Mouse (Mus musculus) olfactory bulb, adult 2 months (tissue): ENCODE data around the gene Psma6. TPM values are rescaled to one million over a fixed set of nuclear protein-coding genes. Genes with fewer than 3 reads are reported as not detected.

Experiments
- H3K27ac ChIP-seq: fragments of 200-500 bp; 2 replicates; pipeline ENCODE4 v1.5.1; 2012; ENCODE audit warnings: low read depth, low read length; ENCODE audit not compliant: insufficient read depth
- H3K4me1 ChIP-seq: fragments of 200-500 bp; 2 replicates; pipeline ENCODE4 v1.6.1; 2012; ENCODE audit warnings: low read length; ENCODE audit not compliant: control insufficient read depth, insufficient read depth
- H3K4me3 ChIP-seq: fragments of 200-500 bp; 2 replicates; pipeline ENCODE4 v1.5.1; 2012; ENCODE audit warnings: mild to moderate bottlenecking, low read depth, low read length, moderate library complexity; ENCODE audit not compliant: insufficient read depth
- CTCF ChIP-seq: fragments of 200-500 bp; IDR thresholded peaks from 2 replicates; pipeline ENCODE4 v1.5.1; 2012; ENCODE audit warnings: low read depth, mild to moderate bottlenecking, low read length, moderate library complexity; ENCODE audit not compliant: insufficient read depth
- POLR2A ChIP-seq: fragments of 200-500 bp; IDR thresholded peaks from 2 replicates; pipeline ENCODE4 v1.6.1; 2012; ENCODE audit warnings: mild to moderate bottlenecking, low read depth, low read length, moderate library complexity; ENCODE audit not compliant: insufficient read depth
- WGBS: fragments of 180-500 bp; shearing (Covaris S2); methylation state at CpG from one replicate; pipeline ENCODE4 v1.1.7; 2018; 5-methylcytosine and 5-hydroxymethylcytosine counted together
- polyA plus RNA-seq: library from polyadenylated mRNA; stranded (reverse); fragments of >200 nt; gene quantifications from 2 replicates; pipeline ENCODE4 v1.2.4, GENCODE M21; 2012; ENCODE audit warnings: low replicate concordance; ENCODE audit not compliant: missing spikeins, insufficient read depth, insufficient read length

Psma6 gene
- polyA plus RNA-seq, 1 experiment: not detected

- Histone ChIP-seq H3K4me3 (no peak overlapping the region), H3K4me1 (no peaks in the 10 kb centered on the region), H3K27ac (no peak overlapping the region)
- WGBS: 71% methylated on average over 3 of the region's 3 CpGs
- no peak for TF ChIP-seq POLR2A
- TF ChIP-seq CTCF: no peak
Measured at GRCm38 (mm10) chr12:55372424-55373055, 11.5 kb upstream of the Psma6 start.

DNA sequence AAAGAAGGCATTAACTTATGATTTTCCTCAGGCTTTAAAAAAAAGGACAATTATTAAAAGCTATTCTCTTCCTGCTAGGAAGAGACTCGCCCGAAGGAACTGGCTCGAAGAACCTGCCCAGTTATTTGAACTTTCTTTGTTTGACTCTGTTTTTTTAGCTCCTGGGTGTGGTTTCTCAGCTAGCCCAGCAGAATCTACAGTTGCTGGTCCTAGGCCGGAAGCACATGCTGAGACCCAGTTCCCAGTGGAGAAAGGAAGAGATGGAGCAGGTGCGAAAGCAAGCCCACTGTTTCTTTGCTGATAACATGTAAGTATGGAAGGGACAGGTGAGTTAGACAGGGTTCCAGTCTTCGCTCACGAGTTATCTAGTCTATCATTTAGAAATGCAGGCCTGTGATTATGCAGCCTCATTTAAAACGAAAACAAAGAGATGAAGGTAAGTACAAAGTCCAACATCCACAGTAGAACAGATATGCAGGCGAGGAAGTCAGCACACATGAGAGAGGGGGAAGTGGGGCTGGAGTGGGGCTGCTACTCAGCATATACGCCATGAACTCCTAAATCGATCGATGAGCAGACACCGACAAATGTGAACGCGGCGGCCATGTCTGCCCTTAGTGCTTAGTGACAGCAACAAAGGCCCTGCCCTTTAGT lies 6.9 kb upstream of the Psma6 start:
- 93% methylated on average over 16 of the region's 16 CpGs for WGBS
- Histone ChIP-seq H3K4me3 (no peak overlapping the region), H3K27ac (no peak overlapping the region; the same call in 1 of the 2 replicates), H3K4me1 (no peaks in the 10 kb centered on the region)
- TF ChIP-seq POLR2A (no peak), CTCF (no peak)

GRCm38 (mm10) chr12:55377610-55377980 lies 6.4 kb upstream of the Psma6 start:
- Histone ChIP-seq H3K4me1 (no peaks in the 10 kb centered on the region), H3K4me3 (no peak overlapping the region), H3K27ac (no peak overlapping the region)
- TF ChIP-seq CTCF (no peak), POLR2A (no peak)
- WGBS: 73% methylated on average over 6 of the region's 6 CpGs

- Histone ChIP-seq H3K4me3 (no peak overlapping the region), H3K4me1 (peaks cover 1% of the 10 kb centered on the region; the same call in 1 of the 2 replicates), H3K27ac (no peak overlapping the region)
- TF ChIP-seq POLR2A (no peak), CTCF (no peak)
- 92% methylated on average over 3 of the region's 3 CpGs for WGBS
Measured at GRCm38 (mm10) chr12:55384826-55385225, 804 bp downstream of the Psma6 start.

- peaks cover 3% of the 10 kb centered on the region; the same call in 1 of the 2 replicates for H3K4me1 ChIP-seq
- peak overlapping the region; percentile 59; the same call in 1 of the 2 replicates for H3K27ac ChIP-seq
- 33% methylated on average over 6 of the region's 6 CpGs for WGBS
- TF ChIP-seq POLR2A (no peak), CTCF (no peak)
- H3K4me3 ChIP-seq: no peak overlapping the region
Measured at GRCm38 (mm10) chr12:55385931-55386330, 1.9 kb downstream of the Psma6 start.

DNA sequence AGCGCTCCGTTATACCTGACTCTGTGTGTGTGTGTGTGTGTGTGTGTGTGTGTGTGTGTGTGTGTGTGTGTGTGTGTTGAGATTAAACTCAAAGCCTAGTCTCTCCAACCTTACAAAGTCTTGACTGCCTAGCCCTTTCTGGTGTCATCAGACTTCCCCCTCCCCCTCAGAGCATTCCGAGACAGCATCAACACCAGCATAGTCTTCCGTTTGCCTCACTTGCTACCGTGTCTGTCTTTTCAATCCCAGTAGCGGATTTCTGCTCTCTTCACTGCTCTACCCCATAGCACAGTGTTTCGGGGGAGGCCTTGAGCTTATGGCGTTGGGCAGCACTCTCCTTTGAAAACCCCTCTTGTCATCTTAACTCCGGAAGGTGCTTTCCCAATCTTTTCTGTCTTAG lies 2.4 kb downstream of the Psma6 start:
- TF ChIP-seq POLR2A (no peak), CTCF (no peak)
- Histone ChIP-seq H3K4me1 (peaks cover 3% of the 10 kb centered on the region; the same call in 1 of the 2 replicates), H3K27ac (no peak overlapping the region), H3K4me3 (no peak overlapping the region)
- 79% methylated on average over 9 of the region's 9 CpGs for WGBS

- WGBS: 91% methylated on average over 7 of the region's 7 CpGs
- Histone ChIP-seq H3K4me3 (no peak overlapping the region), H3K27ac (no peak overlapping the region), H3K4me1 (peaks cover 3% of the 10 kb centered on the region; the same call in 1 of the 2 replicates)
- TF ChIP-seq POLR2A: no peak
- no peak for TF ChIP-seq CTCF
Measured at GRCm38 (mm10) chr12:55387083-55387787, 3.2 kb downstream of the Psma6 start.

- TF ChIP-seq POLR2A (no peak), CTCF (no peak)
- Histone ChIP-seq H3K4me1 (peaks cover 3% of the 10 kb centered on the region; the same call in 1 of the 2 replicates), H3K4me3 (no peak overlapping the region), H3K27ac (no peak overlapping the region)
- 68% methylated on average over 11 of the region's 11 CpGs for WGBS
Measured at GRCm38 (mm10) chr12:55387788-55388465, 3.9 kb downstream of the Psma6 start.

DNA sequence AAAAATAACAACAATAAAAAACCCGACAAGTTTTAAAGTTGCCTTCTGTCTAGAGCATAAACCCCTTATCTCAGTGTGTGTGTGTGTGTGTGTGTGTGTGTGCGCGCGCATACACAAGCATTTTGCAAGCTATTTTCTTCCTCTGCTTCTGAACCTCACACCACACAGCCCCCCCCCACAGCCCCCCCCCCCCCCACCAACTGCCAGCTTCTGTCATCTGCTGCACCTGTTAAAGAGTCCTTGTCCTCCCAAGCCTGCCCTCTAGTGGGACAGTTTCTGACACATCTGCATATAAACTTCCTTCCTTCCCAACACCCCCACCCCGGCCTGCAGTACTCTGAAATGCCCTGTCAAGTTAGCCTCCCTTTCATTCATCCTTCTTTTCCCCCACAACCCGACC lies 4.5 kb downstream of the Psma6 start:
- H3K4me1 ChIP-seq: peaks cover 3% of the 10 kb centered on the region; the same call in 1 of the 2 replicates
- TF ChIP-seq POLR2A: no peak
- no peak for TF ChIP-seq CTCF
- WGBS: 72% methylated on average over 6 of the region's 6 CpGs
- H3K27ac ChIP-seq: no peak overlapping the region
- no peak overlapping the region for H3K4me3 ChIP-seq
